Mouse (Mus musculus) c-Kit-positive CD71-positive TER-119-positive erythroid progenitor cells, embryonic 14.5 days (primary cell): ENCODE results near the gene Pigyl.
"Not testable (repeated sequence)": the region's sequence is repeated elsewhere in the genome, so short reads cannot be mapped to it uniquely, and the experiment has no call there.

Experiments used
- DNase-seq: peaks from one replicate; pipeline ENCODE4 v3.0.0-alpha.2; 2013; ENCODE audit warnings: low spot score

Pigyl gene

DNA sequence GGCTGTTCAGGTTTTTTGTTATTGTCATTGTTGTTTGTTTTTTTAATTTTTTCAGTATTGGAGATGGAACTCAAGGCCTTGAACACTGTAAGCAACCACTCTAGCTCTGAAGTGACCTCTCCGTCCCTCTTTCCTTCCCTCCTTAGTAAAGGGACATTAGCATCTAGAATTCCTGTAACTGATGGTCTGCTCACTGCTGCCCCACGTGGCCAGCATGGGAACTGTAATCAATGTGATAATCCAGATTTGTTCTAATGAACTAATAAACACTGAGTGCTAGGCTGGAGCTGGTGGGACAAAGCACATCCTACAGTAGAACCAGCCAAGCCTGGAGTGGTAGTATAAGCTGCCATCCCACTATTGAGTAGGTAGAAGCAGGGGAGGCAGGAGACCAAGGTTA, 18.2 kb upstream of the Pigyl start:
- DNase-seq, result peak; percentile 62

DNA sequence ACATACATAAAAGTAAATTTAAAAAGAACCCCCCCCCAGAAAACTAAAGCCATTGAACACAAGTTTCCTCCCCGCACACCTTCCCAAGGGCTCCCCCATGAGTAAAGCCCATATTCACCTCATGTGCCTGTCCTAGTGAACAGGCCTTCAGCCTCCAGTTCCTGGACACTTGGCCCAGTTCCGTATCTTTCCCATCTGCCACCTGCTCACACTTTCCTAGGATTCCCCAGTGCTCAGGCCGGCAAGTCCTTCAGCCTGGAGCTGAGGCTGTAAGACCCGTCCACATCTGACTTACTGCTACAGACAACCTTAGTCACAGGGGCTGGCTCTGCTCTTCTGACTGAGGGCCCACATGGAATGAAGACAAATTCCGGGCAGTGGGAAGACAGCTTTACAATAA, 16.9 kb upstream of the Pigyl start:
- DNase-seq, result no peak

DNA sequence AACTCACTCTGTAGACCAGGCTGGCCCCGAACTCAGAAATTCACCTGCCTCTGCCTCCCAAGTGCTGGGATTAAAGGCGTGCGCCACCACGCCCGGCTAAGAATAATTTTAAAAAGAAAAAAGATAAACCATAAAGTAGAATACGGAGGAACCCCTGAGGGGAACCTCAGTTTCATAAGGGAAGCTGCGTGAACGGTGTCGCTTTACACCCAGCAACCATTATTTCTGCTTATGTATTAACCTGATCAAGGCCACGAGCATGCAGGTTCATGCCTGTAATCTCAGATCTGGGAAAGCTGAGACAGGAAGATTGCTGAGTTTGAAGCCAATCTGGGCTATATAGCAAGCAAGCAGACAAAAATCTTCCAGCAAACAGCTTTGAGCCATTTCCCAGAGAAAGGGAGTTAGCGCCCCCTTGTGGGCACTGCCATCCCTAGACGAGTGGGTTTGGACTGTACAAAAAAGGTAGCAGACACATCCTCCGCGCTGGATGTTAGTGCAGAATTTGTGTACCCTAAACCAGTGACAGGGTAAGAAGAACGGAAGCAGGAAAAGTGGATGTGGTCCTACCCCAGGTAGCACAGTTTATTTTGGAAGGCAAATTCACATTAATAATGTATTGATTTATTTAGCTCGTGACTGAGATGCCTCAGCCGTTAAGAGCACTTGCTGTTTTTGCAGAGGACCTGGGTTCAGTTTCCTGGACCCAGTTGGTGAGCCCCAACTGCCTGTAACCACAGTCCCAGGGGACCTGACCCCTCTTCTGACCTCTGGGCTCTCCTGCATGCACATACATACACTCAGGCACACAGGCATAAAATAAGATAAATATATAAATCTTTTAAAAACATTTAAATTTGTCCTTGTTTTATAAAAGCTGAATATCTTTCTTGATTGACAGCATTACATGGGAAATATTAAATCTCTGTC, 13.3 kb upstream of the Pigyl start:
- peak; percentile 90 for DNase-seq

DNA sequence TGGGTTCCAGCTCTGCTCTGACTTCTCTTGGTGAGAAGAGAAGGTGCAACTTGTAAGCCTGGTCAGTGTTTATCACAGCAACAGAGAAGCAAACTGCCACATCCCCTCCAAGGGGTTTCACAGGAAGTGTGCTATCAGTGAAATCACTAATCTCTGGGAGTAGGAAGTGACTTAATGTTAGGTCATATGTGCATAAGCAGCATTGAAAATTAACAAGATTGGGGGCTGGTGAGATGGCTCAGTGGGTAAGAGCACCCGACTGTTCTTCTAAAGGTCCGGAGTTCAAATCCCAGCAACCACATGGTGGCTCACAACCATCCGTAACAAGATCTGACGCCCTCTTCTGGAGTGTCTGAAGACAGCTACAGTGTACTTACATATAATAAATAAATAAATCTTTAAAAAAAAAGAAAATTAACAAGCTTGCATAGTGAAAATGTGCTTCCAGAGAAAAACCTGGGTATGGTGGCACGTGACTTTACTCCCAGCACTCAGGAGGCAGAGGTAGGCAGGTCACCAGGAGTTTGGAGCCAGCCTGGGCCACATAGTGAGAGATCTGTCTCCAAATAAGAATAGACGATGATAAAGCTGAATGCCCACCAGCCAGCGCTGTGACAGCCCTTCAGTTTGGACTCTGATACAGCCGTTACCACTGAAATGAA, 12.2 kb upstream of the Pigyl start:
- no peak for DNase-seq

DNA sequence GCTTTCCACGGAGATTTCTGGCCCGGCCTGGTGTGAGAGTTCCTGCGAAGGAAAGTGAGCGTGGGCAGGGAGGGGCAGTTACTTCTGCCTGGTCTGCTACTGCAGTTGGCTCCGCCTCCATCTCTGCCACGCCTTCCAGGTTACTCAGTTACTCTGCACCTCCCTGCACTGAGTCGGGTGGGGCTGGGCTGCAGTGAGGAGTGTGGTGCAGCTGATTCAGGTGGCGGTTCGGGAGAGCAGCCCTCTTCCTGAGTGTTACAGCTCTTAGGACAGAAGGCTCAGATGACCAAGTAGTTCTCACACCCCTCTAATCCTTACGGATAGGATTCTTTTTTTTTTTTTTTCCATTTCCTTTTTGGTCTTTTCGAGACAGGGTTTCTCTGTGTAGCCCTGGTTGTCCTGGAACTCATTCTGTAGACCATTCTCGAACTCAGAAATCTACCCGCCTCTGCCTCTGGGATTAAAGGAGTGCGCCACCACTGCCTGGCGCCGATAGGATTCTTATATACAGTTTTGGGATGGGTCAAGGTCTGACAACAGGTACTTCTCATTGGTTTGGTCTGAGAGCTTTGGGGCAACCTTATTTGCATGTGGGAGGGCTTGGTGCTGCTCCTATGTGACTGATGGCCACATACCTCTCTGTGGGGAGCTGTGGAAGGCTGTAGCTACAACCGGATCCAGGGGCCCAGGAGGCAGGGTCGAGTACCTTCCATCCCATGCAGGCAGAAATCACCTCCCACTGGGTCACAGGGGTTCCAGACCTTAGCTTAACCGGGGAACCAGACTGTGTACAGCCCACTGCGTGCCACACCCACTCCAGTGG, 7.0 kb upstream of the Pigyl start:
- DNase-seq, result no peak

- not testable (repeated sequence) for DNase-seq
These were observed 6.4 kb upstream of the Pigyl start for GRCm38 (mm10) chr9:22150249-22150693.

DNA sequence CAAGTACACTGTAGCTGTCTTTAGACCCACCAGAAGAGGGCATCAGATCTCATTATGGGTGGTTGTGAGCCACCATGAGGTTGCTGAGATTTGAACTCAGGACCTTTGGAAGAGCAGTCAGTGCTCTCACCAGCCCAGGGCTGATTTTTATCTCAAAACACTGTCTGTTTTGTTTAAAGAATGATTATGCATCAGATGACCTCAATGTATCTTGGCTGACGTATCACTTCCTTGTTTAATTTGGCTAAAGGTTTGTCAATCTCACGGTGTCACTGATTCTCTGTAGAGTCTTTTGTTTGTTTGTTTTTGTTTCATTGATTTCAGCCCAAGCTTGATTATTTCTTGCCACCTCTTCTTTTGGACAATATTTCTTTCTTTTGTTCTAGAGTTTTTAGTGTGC, 5.7 kb upstream of the Pigyl start:
- no peak for DNase-seq

GRCm38 (mm10) chr9:22153810-22154209, 2.8 kb upstream of the Pigyl start:
- no peak for DNase-seq

- peak; percentile 82 for DNase-seq
These were observed 1.0 kb upstream of the Pigyl start for GRCm38 (mm10) chr9:22155614-22156013.

GRCm38 (mm10) chr9:22157516-22158265, 1.0 kb downstream of the Pigyl start:
- no peak for DNase-seq

DNA sequence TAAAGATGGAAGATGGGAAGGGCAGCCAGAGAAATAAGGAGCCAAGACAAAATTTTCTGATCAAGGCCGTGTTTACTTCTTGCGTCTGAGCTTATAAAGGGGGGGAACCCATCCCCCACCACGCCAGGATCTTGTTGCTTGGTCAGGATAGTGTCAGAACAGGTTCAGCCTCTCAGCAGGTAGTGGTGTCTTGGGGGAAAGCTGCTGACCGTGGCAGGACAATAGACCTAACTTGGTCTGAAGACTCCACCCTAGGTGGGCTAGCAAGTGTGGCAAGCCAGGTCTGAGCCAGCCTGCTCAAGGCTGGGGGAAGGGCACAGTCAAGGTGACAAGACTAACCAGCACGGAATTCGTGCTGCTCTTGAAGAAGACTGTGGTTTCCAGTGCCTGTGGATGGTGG, 4.7 kb downstream of the Pigyl start:
- no peak for DNase-seq

DNA sequence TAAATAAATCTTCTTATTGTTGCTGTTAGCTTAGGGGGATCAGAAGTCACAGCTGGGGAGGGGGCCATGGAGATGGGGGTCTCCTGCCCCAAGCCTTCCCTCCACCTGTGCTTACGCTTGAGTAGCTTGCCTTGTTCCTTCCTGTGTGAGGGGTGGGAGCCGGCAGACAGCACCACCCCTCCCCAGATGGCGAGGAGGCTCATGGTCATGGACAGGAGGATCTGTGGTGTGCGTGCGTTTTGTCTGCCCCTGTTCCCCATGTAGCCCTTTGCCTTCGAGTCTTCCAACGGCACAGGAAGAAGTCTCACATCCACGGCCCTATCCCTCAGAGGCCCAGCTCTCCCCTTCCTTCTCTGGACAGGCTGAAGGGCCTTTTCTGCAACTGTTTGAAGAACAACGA, 5.7 kb downstream of the Pigyl start:
- DNase-seq, result no peak

DNA sequence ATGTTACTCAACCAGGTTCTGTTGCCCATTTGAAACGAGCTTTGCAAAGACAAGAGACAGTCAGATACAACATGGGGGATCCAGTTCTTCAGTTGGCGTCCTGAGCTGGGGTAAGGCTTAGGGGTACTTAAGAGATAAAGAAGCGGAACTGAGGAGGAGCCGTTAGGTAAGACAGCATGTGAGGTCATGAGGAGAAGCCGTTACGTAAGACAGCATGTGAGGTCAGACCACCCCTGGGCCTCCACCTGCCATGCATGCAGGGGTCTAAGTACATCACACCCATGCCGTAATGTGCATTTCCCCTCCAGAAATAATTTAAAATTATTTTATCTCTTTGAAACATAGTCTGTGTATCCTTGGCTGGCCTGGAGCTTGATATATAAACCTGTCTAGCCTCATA, 6.3 kb downstream of the Pigyl start:
- DNase-seq, result no peak

- DNase-seq, result no peak
These were observed 8.3 kb downstream of the Pigyl start for GRCm38 (mm10) chr9:22164711-22165668.

- no peak for DNase-seq
These were observed 9.3 kb downstream of the Pigyl start for GRCm38 (mm10) chr9:22165964-22166363.

DNA sequence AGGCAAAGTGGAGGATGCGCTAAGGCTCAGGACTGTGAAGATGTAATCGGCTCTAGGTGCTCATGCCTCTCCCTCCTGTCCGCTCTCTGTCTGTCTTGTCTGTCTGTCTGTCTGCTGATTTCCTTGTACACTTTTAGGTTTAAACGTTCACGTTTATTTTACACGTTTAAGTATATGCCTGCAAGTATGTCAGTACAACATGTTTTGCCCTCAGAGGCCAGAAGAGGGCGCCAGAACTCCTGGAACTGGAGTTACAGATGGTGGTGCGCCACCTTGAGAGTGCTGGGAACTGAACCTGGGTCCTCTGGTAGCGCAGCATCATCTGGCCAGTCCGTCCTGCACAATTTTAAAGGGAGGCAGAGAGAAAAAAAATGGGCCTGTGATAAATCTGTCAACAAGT, 10.0 kb downstream of the Pigyl start:
- no peak for DNase-seq

DNA sequence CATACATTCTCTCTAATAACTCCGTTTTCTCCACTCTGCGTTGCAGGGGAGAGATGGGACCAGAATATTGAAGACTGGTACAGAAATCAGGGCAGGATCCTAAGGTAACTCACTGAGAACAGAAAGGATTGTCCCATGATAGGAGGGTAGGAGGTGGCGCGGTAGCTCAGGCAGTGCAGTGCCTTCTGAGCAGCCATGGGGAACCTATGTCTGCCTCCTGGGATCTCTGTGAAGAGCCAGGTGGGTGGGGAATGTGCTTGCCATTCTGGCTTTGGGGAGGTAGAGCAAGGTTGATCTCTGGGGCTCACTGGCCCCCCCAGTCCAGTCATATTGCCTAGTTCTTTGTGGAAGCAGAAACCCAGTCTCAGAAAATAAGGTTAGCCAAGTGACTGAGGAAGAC, 11.1 kb downstream of the Pigyl start:
- no peak for DNase-seq

DNA sequence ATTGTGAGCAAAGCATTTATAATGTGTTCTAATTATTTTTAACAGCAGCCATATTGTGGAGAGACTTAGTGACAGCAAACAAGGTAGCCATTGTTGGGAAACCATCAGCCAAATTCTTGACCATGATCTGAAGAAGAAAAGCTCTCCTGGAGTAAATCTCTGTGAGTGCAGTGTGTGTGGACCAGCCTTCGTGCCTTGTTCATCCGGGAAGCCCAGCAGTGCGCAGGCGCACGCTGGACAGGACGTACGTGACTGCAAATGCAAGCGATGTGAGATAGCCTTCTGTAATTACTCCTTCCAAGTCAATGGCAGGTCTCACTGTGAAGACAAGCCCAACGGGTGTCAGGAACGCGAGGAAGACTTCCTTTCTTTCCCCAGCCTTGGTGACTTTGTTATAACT, 12.7 kb downstream of the Pigyl start:
- no peak for DNase-seq

GRCm38 (mm10) chr9:22172318-22172717, 15.7 kb downstream of the Pigyl start:
- no peak for DNase-seq

DNA sequence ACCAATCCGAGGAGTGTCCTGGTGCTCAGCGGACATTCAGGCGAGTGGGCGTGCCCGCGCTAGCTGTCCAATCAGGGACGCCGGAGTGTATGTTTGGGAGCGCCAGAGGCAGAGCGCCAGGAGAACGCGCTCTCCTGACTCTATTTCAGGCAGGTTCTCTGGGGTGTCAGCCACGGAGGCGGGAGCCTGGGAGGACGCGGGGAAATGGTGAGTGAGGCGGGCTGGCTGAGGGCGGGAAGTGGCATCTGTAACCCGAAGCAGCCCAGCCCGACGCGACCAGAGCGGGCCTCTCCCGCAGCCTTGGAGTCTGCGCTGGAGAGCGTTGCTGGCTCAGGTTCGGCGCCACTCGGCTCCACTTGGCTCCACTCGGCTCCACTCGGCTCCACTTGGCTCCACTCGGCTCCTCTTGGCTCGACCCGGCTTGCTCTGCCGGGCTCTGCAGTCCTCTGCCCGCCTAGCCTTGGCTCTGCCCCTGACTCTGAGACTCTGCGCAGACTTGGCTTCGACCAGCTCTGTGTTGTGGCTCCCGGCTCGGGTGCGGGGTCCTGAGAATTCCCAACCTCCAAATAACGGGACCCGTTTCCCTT, 31.5 kb downstream of the Pigyl start, which contains the start of gene Zfp872:
Gene Zfp872, plus strand, starts transcription at position 66 of the 587 bp plus-strand sequence.
- no peak for DNase-seq
